Mouse (Mus musculus) CD4-positive naive resting alpha-beta T cell, adult 76 days (primary cell): ENCODE data around the gene Ing3. TPM values are rescaled to one million over a fixed set of nuclear protein-coding genes. Genes with fewer than 3 reads are reported as not detected.

ENCODE experiments used
- total RNA-seq: library from RNA; stranded (reverse); gene quantifications from one replicate; pipeline ENCODE4 v1.2.4, GENCODE M21; 2023

Gene Ing3
- 123 TPM for total RNA-seq

GRCm38 (mm10) chr6:21949226-21949731 lies at the start of gene Ing3:
Gene Ing3, plus strand, starts transcription at chr6:21949571.

GRCm38 (mm10) chr6:21985732-21986540 lies 36.6 kb downstream of the Ing3 start, which contains the start of gene Cped1:
Gene Cped1, plus strand, starts transcription at chr6:21985916.

Other genes with a start within 250 kb of the Ing3 start
- 1.1 TPM for gene Tspan12, start 97.1 kb upstream of the Ing3 start, total RNA-seq
- gene Cped1, start 36.3 kb downstream of the Ing3 start, total RNA-seq: 0.41 TPM